Mouse (Mus musculus): Measurements from ENCODE around the gene Prdm5.

DNA sequence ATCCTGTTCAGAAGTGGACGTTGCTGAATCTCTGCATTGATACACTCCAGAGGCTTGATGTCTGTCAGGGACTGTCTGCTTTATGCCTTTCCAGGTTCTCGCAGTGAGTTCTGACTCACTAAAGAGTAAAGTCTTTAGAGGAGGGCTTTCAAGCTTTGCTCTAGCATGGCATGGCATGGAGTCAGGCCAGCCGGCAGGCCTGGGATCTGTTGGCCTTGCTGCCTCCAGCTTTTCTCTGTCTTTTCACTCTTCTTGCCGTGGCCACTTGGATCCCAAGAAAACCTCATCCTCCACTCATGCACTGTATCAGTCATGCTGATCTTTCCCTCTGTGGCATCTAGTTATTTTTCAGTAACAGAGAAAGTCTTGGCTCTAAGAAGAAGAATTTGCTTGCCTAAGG is 87.1 kb downstream of the Prdm5 start:
- TF ChIP-seq GATA1 (IDR thresholded peaks at IDR 0.05; ENCODE audit: low read length) = no peak
- no peak for TF ChIP-seq TAL1 (IDR thresholded peaks at IDR 0.05; ENCODE audit: low read length)

All from erythroblast, embryonic 14.5 days (primary cell).